Mouse (Mus musculus): Measurements from ENCODE around the gene Ppef1.

Gene Ppef1

GRCm38 (mm10) chrX:160598055-160598454, 137.5 kb downstream of the Ppef1 start:
- DNase-seq (ENCODE audit: low spot score in 2 of 2) = no peak

GRCm38 (mm10) chrX:160592933-160593332, 142.6 kb downstream of the Ppef1 start:
- DNase-seq (ENCODE audit: low spot score in 2 of 2) = no peak

GRCm38 (mm10) chrX:160590147-160590546, 145.4 kb downstream of the Ppef1 start:
- DNase-seq (ENCODE audit: low spot score in 2 of 2) = no peak

- no peak for DNase-seq (ENCODE audit: low spot score in 2 of 2)
Measured at GRCm38 (mm10) chrX:160588523-160588922, 147.0 kb downstream of the Ppef1 start.

GRCm38 (mm10) chrX:160585110-160585509, 150.5 kb downstream of the Ppef1 start:
- no peak for DNase-seq (ENCODE audit: low spot score in 2 of 2)

GRCm38 (mm10) chrX:160584148-160584838, 151.3 kb downstream of the Ppef1 start:
- no peak for DNase-seq (ENCODE audit: low spot score in 2 of 2)

- DNase-seq (ENCODE audit: low spot score in 2 of 2) = no peak
Measured at GRCm38 (mm10) chrX:160583589-160583988, 152.0 kb downstream of the Ppef1 start.

All from urinary bladder, postnatal 36 days (tissue).